Comparison of ENCODE assay signal across 8 mouse cellular contexts in the genomic region with DNA sequence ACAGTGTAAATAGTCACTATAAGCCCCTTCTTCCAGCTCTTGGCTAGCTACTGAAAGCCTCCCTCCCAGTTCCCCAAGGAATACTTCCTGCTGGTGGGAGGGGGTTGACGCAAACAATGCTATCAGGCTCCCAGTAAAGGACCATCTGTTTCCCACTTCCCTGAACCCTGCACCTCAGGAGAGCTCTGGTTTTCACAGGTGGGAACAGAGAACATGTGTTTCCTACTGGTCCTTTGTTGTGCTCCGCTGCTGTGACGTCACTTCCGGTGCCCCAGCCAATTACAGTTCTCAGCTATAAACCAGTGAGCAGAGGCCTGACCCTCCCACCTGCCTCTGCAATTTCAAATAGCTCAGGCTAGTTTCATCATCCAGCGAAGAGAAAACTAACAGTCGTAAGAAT. TPM values are rescaled to one million over a fixed set of nuclear protein-coding genes. Genes with fewer than 3 reads are reported as not detected.
DNase-seq lines count a peak whose midpoint lies in the region; ATAC-seq lines count a peak whose summit lies in the region.

TSS of gene Fam124b (minus strand) at position 206 of the 400 bp plus-strand sequence.

- H3K27ac ChIP-seq in heart, embryonic 12.5 days (ENCODE audit: poor library complexity, severe bottlenecking): 0 out of 2 replicates have a peak within 1 kb of the TSS, but pooled peaks have one; percentile 24
- peak within 1 kb of the TSS; percentile 76; the same call in 1 of the 2 replicates for H3K27ac ChIP-seq in kidney, embryonic 16.5 days (ENCODE audit: low read length)

- no peak within 1 kb of the TSS for H3K4me3 ChIP-seq in heart, embryonic 12.5 days
- H3K4me3 ChIP-seq in kidney, embryonic 16.5 days (ENCODE audit: low read length): no peak within 1 kb of the TSS

- no peaks in the 10 kb centered on the region for H3K27me3 ChIP-seq in heart, embryonic 12.5 days (replicated peaks)
- no peaks in the 10 kb centered on the region for H3K27me3 ChIP-seq in kidney, embryonic 16.5 days (ENCODE audit: insufficient read depth, low read length)

- peak; percentile 7 for DNase-seq in ovary, adult 18-20 months (ENCODE audit: low spot score)
- DNase-seq in ovary, postnatal 10 days (ENCODE audit: low spot score): no peak
- peak; percentile 74 to 85 for DNase-seq in lung, postnatal 4 days
- DNase-seq in urinary bladder, adult 18-20 months (ENCODE audit: low spot score in 2 of 2): no peak
- no peak for DNase-seq in left cerebral cortex, postnatal 25 days (ENCODE audit: low spot score in 2 of 2)

- 0 out of 2 replicates have a peak, but pooled peaks cover 11% of the 10 kb centered on the region for H3K4me1 ChIP-seq in heart, embryonic 12.5 days (replicated peaks)
- H3K4me1 ChIP-seq in kidney, embryonic 16.5 days (ENCODE audit: insufficient read depth, low read length): no peaks in the 10 kb centered on the region

- WGBS in heart, embryonic 12.5 days: 51% methylated on average over 6 of the region's 6 CpGs
- WGBS in kidney, embryonic 16.5 days: 63% methylated on average over 6 of the region's 6 CpGs

- no peaks in the 10 kb centered on the region for H3K36me3 ChIP-seq in heart, embryonic 12.5 days
- H3K36me3 ChIP-seq in kidney, embryonic 16.5 days (ENCODE audit: insufficient read depth, low read length): no peaks in the 10 kb centered on the region

- no peak within 1 kb of the TSS for H3K9ac ChIP-seq in heart, embryonic 12.5 days
- no peak within 1 kb of the TSS for H3K9ac ChIP-seq in kidney, embryonic 16.5 days (replicated peaks; ENCODE audit: low read length)

- H3K9me3 ChIP-seq in heart, embryonic 12.5 days (replicated peaks): no peaks in the 10 kb centered on the region
- no peaks in the 10 kb centered on the region for H3K9me3 ChIP-seq in kidney, embryonic 16.5 days (ENCODE audit: low read length)

- intact Hi-C loops in left cerebral cortex, postnatal 25 days (cut with DNase I): no loop called here

- H3K4me2 ChIP-seq in heart, embryonic 12.5 days: no peak within 1 kb of the TSS; the same call in 1 of the 2 replicates
- H3K4me2 ChIP-seq in kidney, embryonic 16.5 days (replicated peaks; ENCODE audit: low read depth, low read length): no peak within 1 kb of the TSS

- peak; percentile 85 for ATAC-seq in heart, embryonic 12.5 days (ENCODE audit: insufficient number of reproducible peaks, low FRiP score)
- peak; percentile 95 for ATAC-seq in kidney, embryonic 16.5 days (ENCODE audit: low FRiP score, low TSS enrichment)
- no peak for ATAC-seq in activated CD4-positive, CD25-positive, alpha-beta regulatory T cell, adult 4 months

RNA-seq across cellular contexts. Expression of gene Fam124b, which starts in this region (rescaled TPM):
- polyA plus RNA-seq in heart, embryonic 12.5 days (2016; fragmentation: Nextera tagmentation; extraction: Ambion mirVana): 0.11 and 0.31 TPM in 2 replicates
- 0.67 and 1.7 TPM in 2 replicates for polyA plus RNA-seq in kidney, embryonic 16.5 days (2015; fragmentation: Nextera tagmentation; extraction: Ambion mirVana)
- under 1 TPM; 0.21 to 0.96 TPM for total RNA-seq in left cerebral cortex, postnatal 25 days (2021)
- polyA plus RNA-seq in activated CD4-positive, CD25-positive, alpha-beta regulatory T cell, adult 4 months (2017; shearing (Covaris generic)): 10 to 100 TPM in 1 of 2 experiments, 1 to 10 TPM in 1; 8.3 to 11.5 TPM

Comparison
In these comparisons a context has a peak if more than half of its experiments do, and no peak if none do; other contexts are left out.
1. DNase-seq: peak in ovary, adult 18-20 months (single experiment) and lung, postnatal 4 days (2 of 2); none in ovary, postnatal 10 days (single experiment), urinary bladder, adult 18-20 months (0 of 2) and left cerebral cortex, postnatal 25 days (0 of 2).
2. Peak in ATAC-seq and H3K27ac ChIP-seq in heart, embryonic 12.5 days; RNA of the gene not detected or under 1 TPM.